Mouse (Mus musculus): Measurements from ENCODE around the gene Nampt.

GRCm38 (mm10) chr12:32835235-32835634 lies 15.9 kb downstream of the Nampt start:
- TF ChIP-seq CTCF (IDR thresholded peaks at IDR 0.05; ENCODE audit: low read depth) (no peak), EP300 (optimal IDR thresholded peaks at IDR 0.05) (no peak)

All from stomach, postnatal 0 days (tissue).